Mouse (Mus musculus) liver, embryonic 18 days (tissue): ENCODE results near the gene Prcp. TPM values are rescaled to one million over a fixed set of nuclear protein-coding genes. Genes with fewer than 3 reads are reported as not detected.

Source experiments
- polyA plus RNA-seq: library from polyadenylated mRNA; depleted of rRNA; stranded (reverse); fragments of >200 nt; gene quantifications from 2 replicates; pipeline ENCODE4 v1.2.3, GENCODE M21; 2012; rRNA removed

Gene Prcp
- polyA plus RNA-seq: 11.2 and 12.2 TPM in 2 replicates

GRCm38 (mm10) chr7:92874116-92874675 is at the start of gene Prcp, which contains the start of gene Ddias:
Prcp (plus strand) TSS chr7:92874470.
Ddias (minus strand) TSS chr7:92874247.

Other genes with a start within 250 kb of the Prcp start
- gene Ankrd42, start 237.3 kb upstream of the Prcp start, polyA plus RNA-seq: 0.24 and 0.38 TPM in 2 replicates
- 12.1 and 13.7 TPM in 2 replicates for gene Pcf11, start 204.5 kb upstream of the Prcp start, polyA plus RNA-seq
- gene Rab30, start 132.9 kb upstream of the Prcp start, polyA plus RNA-seq: 7.0 and 7.2 TPM in 2 replicates
- gene Ddias, start 223 bp upstream of the Prcp start, polyA plus RNA-seq: 1.9 TPM in 2 replicates
- gene Fam181b, start 205.4 kb downstream of the Prcp start, polyA plus RNA-seq: 0.06 TPM in 2 replicates